Mouse (Mus musculus): ENCODE results near the gene Plch1.
A peak's percentile ranks its signal among the peaks of the same experiment; 100 is the strongest.

The Plch1 gene

DNA sequence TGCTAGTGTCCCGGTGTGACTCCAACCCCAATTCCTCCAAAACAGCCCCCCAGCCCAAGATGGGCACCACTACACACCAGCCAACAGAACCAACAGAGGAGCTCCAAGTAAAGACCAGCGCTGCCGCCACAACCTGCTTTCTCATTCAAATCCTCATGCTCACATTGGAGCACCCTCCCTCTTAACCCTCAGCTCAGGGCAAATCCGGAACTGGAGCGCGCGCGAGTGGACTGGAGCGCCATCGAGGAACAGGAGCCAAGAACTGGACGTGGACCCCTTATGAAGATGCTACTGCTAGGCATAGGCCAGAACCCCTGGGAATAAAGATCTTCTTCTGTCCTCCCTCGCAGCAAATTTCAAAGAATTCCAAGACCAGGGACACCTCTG is at the start of gene Plch1:
Plch1 (minus strand) TSS at position 164 of the 387 bp plus-strand sequence.
- no peak for DNase-seq (ENCODE audit: low spot score)

- peak; percentile 26 for DNase-seq (ENCODE audit: low spot score)
These were observed 42.1 kb upstream of the Plch1 start for GRCm38 (mm10) chr3:63941204-63941850.

DNA sequence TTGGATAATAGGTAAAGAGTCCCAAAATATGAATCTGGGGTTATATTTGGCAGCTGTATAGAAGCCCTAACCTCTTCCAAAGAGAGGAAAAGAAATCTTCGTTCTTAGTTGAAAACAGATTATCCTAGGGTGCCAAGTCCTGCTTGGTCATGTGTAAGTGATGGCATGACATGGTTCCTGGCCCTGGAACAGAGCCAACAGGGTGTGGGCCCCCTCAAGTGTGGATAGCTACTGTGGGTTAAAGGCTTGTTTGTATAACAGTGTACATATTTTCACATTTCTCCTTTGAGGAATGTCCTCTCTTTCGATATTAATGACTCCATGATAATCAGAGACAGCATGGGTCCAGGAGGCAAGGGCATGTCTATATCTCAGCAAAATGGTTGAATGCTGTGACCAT is 39.7 kb upstream of the Plch1 start:
- no peak for DNase-seq (ENCODE audit: low spot score)

- DNase-seq (ENCODE audit: low spot score) = peak; percentile 76
These were observed 29.9 kb upstream of the Plch1 start, which contains the start of gene E130311K13Rik for GRCm38 (mm10) chr3:63928878-63929859. Gene E130311K13Rik, minus strand, starts transcription at chr3:63929472.

DNA sequence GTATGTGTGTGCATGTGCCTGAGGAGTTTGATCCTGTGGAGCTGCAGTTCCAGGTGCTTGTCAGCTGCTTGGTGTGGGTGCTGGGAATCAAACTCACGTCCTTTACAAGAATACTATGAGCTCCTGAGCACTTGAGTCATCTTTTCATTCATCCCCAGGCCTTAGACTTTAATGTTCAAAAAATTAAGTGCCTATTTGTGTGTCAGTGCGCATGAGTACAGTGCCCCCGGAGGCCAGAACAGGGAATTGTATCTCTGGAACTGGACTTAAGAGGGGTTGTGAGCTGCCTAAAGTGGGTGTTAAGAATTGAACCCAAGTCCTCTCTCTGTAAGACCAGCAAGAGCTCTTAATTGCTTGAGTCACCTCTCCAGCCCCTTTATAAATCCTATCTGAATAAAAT is 20.4 kb upstream of the Plch1 start:
- DNase-seq (ENCODE audit: low spot score) = no peak

GRCm38 (mm10) chr3:63910301-63910700 is 11.0 kb upstream of the Plch1 start:
- no peak for DNase-seq (ENCODE audit: low spot score)

GRCm38 (mm10) chr3:63905241-63905640 is 6.0 kb upstream of the Plch1 start:
- no peak for DNase-seq (ENCODE audit: low spot score)

GRCm38 (mm10) chr3:63904157-63904556 is 4.9 kb upstream of the Plch1 start:
- DNase-seq (ENCODE audit: low spot score) = no peak

DNA sequence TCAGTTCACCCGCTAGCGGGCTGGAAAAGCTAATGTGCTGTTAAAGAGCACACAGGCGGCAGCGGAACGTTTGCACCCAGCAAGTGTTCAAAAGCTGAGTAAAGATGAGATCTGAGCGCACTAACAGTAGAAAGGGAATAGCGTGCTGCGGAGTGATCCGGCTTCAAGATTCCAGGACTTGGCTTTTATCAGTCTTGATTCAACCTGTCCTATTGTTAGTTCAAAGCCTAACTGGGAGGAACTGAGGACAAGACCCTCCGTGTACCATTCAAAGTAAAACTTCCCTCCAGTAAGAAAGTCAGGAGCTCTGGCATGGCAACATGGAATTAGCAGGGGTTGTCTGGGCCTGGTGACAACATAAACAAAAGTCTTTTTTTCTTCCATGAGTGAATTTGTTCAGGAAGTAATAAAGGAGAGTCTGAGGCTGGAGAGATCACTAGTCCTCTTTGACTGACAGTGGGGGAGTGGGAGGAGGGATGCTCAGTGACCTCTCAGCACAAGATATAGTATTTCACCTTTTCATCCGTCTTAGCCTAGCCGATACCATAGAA is 824 bp upstream of the Plch1 start:
- no peak for DNase-seq (ENCODE audit: low spot score)

DNA sequence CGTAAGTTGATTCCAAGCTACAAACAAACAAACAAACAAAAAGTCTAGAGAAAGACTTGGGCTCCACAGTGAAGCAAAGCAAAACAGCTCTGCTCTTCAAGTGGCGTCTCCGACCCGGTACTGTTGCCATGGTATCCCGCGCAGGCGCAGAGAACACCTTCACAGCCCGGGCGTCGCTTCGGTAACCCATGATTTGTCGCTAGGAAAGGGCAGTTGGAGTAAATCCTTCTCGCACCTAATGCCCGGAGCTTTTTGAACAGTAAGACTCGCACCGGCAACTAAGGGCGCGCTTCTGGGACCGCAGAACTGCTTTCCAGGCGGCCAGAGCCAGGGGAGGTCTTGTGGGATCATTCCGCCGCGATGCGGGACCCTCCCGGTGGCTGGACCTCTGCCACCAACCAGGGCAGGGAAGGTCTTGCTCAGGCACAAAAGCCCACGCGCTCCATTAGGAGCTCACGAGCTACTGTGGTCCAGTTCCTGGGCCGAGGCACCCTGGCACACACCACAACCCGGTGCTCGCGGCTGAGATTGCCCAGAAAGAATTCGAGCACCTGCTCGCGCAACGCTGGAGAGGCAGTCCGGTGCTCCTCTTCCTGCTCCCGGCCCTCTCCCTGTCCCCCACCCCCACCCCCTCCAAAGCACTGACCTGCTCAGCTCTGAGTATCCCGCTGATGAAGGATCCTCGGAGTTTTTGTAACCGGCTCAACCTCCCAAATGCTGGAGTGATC is 527 bp downstream of the Plch1 start:
- peak; percentile 52 for DNase-seq (ENCODE audit: low spot score)

- no peak for DNase-seq (ENCODE audit: low spot score)
These were observed 2.1 kb downstream of the Plch1 start for GRCm38 (mm10) chr3:63897177-63897576.

DNA sequence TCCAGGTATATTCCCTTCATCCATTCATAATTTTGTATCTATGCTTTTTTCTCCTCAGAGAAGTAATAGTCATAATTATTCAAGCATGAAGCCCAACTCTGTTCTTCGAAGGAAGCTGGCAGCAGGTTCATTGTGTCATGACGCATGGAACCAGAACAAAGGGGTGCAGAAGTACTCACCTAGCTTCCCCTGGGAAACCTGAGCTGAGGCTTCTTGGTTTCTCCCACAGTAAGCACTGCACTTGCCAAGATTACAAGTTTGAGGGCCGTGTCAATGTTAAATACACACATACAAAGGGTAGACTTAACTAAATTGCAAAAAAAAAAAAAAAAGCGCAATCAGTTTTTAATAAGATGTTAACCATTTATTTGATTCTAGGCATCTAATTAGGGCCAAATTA is 3.0 kb downstream of the Plch1 start:
- no peak for DNase-seq (ENCODE audit: low spot score)

DNA sequence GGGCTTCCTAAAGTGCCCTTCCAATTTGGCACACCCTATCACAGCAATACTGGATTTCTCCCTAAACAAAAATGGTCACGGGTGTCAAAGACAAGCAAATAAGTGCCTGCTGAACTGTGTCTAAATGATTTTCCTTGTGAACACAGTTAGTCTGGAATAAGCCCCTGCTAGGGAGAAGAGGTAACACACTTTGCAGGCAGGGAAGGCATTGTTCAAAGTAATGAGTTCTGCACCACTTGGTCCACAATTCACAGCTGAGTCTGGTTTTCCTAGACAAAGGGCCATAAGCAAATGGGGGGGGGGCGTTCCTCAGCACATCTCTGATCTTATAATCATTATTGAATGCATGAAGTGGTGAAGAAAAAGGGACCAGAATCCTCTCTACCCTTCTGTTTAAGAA is 3.5 kb downstream of the Plch1 start:
- DNase-seq (ENCODE audit: low spot score) = no peak

DNA sequence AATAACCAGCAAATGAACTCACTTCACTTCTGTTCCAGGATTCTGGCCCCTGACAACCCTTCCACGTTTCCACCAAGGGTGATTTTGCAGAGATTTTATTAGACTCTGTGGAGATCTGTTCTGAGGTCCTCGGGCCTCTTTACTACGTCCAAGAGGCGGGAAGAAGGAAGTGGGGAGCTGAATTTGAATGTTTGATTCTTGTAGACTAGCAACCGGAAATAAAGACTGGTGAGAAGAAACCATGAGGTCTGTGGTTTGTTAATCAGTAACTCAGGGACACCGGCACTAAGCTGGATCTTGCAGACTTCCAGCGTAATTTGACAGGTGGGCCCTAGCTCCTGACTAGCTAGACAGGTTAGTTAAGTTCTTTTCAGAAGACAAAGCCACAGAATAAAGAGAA is 5.6 kb downstream of the Plch1 start:
- no peak for DNase-seq (ENCODE audit: low spot score)

DNA sequence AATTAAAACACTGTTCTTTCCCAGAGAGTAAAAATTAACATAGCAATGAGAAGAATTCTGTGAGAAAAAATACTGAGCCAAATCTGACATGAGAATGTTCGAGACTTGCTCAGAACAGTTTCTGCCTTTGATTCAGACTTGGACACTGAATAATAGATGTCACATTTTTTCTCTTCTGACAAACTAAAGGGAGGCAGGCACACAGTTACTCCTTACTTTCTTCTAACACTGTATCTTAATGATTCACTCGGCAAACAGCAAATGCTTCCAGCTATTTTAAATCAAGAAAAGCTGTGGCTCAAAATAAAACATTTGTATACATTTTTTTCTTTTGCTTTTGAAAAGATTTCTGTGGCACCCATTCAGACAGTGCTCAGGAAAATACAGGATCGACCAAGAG is 7.1 kb downstream of the Plch1 start:
- DNase-seq (ENCODE audit: low spot score) = no peak

DNA sequence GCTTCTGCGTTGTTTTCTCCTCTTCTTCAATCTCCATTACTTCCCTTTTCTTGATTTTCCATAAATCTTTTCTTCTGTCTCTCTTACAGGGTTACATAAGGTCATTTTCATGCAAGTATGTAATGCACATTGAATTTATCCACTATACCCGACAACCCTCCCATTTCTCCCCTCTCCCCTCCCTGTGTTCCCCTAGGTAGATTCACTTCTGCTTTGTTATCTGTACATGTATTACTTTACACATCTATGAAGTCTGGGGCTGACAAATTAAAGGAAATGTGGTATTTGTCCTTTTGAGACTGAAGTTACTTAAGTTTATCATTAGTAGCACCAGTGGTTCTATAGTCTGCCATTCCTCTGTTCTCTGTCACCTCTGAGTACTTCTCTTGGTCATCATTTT is 18.2 kb downstream of the Plch1 start:
- no peak for DNase-seq (ENCODE audit: low spot score)

DNA sequence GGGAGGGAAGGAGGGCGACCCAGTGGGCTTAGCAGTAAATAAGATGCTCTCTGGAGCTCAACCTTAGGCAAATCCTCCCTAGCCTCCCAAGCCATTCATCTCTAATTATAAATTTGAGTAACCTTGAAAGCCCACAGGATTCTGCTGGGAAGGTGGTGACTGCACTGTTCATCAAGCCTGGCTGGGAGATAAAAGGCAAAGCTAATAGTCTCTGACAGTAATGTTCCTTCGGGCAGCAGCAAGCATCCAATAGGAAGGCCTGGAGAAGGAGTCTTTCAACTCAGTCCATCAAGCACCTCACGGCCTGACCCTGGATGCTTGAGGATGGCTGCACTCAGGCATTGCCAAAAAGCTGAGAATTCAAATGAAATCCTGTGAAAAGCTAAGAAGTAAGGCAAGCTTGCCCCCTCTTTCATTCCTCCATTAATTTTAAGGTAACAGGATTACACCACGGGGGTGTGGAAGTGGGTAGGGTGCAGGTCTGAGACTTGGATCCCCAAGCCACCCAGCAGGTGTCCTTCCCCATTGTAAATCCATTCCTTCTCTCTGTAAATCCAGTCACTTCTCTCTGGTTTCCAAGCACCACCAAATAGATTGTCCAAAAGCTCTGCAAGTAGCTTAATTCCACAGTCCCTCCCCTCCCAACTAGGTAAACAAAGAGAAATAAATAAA is 20.1 kb downstream of the Plch1 start:
- DNase-seq (ENCODE audit: low spot score) = no peak

DNA sequence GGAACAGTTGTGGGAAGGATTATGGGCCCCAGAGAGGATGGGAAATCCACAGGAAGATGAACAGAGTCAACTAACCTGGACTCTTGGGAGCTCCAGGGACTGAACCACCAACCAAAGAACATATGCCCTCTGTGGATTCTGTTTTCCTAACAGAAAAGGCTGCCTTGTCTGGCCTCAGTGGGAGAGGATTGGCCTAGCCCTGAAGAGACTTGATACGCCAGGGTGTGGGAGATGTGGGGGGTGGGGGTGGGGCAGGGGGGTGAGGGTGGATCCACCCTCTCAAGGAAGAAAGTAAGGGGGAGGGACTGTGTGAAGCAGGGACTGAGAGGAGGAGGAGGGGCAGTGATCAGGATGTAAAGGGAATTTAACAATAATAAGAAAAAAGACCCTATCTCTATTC is 26.5 kb downstream of the Plch1 start:
- DNase-seq (ENCODE audit: low spot score) = no peak

GRCm38 (mm10) chr3:63871249-63871648 is 28.0 kb downstream of the Plch1 start:
- no peak for DNase-seq (ENCODE audit: low spot score)

GRCm38 (mm10) chr3:63868285-63868684 is 31.0 kb downstream of the Plch1 start:
- DNase-seq (ENCODE audit: low spot score) = peak; percentile 45

DNA sequence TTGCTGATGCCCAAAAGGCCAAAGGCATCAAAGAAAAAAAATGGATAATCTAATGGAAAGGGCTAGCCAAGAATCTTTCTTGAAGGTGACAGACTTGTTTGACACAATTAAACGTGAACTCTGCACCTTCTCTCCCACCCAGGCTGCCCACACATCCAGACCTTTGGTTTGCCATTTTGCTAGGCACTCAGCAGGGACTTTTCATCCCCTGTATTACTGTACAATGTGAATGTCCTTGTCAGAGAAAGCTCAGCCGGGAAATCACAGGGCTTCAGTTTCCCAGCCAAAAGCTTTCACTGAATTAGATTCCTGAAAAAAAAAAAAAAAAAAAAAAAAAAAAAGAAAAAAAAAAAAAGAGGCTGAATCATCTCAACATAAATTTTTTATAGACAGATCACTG is 34.2 kb downstream of the Plch1 start:
- no peak for DNase-seq (ENCODE audit: low spot score)

DNA sequence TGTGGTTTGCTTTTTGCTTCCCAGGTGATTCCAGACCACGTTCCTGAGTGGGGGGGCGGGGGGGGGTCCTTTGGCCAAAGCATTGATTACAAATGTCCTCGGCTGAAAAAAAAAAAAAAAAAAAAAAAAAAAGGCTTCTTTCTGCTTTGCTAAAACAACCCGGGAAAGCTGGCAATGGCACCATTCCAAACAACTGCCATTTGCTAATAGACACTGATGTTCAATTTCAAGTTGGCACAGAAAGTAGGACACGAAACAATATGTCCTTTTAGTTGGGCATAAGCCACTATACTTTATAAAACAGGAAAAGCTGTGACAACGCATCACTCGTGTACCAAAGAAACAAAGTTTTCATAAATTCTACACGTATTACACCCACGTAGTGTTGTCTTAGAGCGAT is 36.6 kb downstream of the Plch1 start:
- peak; percentile 43 for DNase-seq (ENCODE audit: low spot score)
